ENCODE assay signal across 19 mouse cellular contexts in genomic region chr5:115140726-115141125, GRCm38 (mm10). TPM values are rescaled to one million over a fixed set of nuclear protein-coding genes. Genes with fewer than 3 reads are reported as not detected.
"Had no signal": no experiment of that assay in that cellular context is flagged by ENCODE, and none has a peak within 500 bp of the region (broad histone marks: within the 10 kb centered on the region; RNA-seq: fewer than 3 reads in every experiment).

No protein-coding gene starts in this region.

- H3K4me3 ChIP-seq: left cerebral cortex, adult 2 months; limb, embryonic 10.5 days; liver, embryonic 15.5 days; midbrain, embryonic 10.5 days; midbrain, embryonic 15.5 days; neural tube, embryonic 12.5 days had no signal

- H3K9me3 ChIP-seq: limb, embryonic 10.5 days; liver, embryonic 15.5 days; midbrain, embryonic 10.5 days; midbrain, embryonic 15.5 days; neural tube, embryonic 12.5 days had no signal

- ATAC-seq: midbrain, embryonic 15.5 days had no signal

- DNase-seq: kidney, postnatal 14 days; lung, embryonic 14.5 days; lung, postnatal 10 days; lung, postnatal 4 days; right cerebral cortex, postnatal 4 days; spleen, adult 18-20 months; thymus, postnatal 4 days had no signal

- H3K4me2 ChIP-seq: liver, embryonic 11.5 days; liver, embryonic 15.5 days; lung, embryonic 14.5 days; midbrain, embryonic 15.5 days; neural tube, embryonic 12.5 days had no signal

- H3K27me3 ChIP-seq: midbrain, embryonic 15.5 days; neural tube, embryonic 12.5 days had no signal

- H3K4me1 ChIP-seq: liver, embryonic 15.5 days; midbrain, embryonic 15.5 days had no signal

- H3K9ac ChIP-seq: liver, embryonic 15.5 days; lung, embryonic 14.5 days; midbrain, embryonic 15.5 days; neural tube, embryonic 12.5 days had no signal

- H3K27ac ChIP-seq: left cerebral cortex, adult 2 months; limb, embryonic 10.5 days; liver, embryonic 15.5 days; midbrain, embryonic 10.5 days; midbrain, embryonic 15.5 days; neural tube, embryonic 12.5 days had no signal

RNA-seq across cellular contexts. Expression of gene Gm10401, which starts 42.6 kb away (rescaled TPM):
- total RNA-seq: layer of hippocampus, postnatal 25 days; left cerebral cortex, adult 2 months; left cerebral cortex, postnatal 14 days; megakaryocyte, adult 5-6 weeks; monocyte, adult 5-6 weeks; neutrophil, adult 5-6 weeks had no signal

RNA-seq across cellular contexts. Expression of gene Cabp1, which starts 53.5 kb away (rescaled TPM):
- total RNA-seq: megakaryocyte, adult 5-6 weeks; monocyte, adult 5-6 weeks; neutrophil, adult 5-6 weeks had no signal
